Mouse (Mus musculus) layer of hippocampus, adult 2 months (tissue): Measurements from ENCODE around the gene Gm5141. TPM values are rescaled to one million over a fixed set of nuclear protein-coding genes. Genes with fewer than 3 reads are reported as not detected.
"Not testable (repeated sequence)": the region's sequence is repeated elsewhere in the genome, so short reads cannot be mapped to it uniquely, and the experiment has no call there.

Source experiments
- DNase-seq, 2 experiments: peaks; one replicate each; pipeline ENCODE4 v3.0.0; 2022; ENCODE audit warnings: low spot score in 2 of 2
- H3K27ac ChIP-seq: fragments of 200-600 bp; 2 replicates; pipeline ENCODE4 v1.8.1; 2022
- H3K4me3 ChIP-seq: fragments of 200-600 bp; 2 replicates; pipeline ENCODE4 v1.8.1; 2022; ENCODE audit warnings: mild to moderate bottlenecking
- CTCF ChIP-seq: fragments of 200-600 bp; conservative IDR thresholded peaks from 2 replicates; pipeline ENCODE4 v1.8.1; 2022; ENCODE audit warnings: antibody characterized with exemption, mild to moderate bottlenecking, moderate library complexity
- long read RNA-seq, 2 experiments: library from polyadenylated mRNA; stranded (forward); transcript quantifications; one replicate each; pipeline ENCODE4 v2.0.0; 2021; ENCODE audit warnings: borderline mapping rate in 2 of 2
- microRNA-seq, 2 experiments: library from miRNA; unstranded; fragments of <30 nt; microRNA quantifications; one replicate each; pipeline ENCODE4 v1.2.0; 2021
- total RNA-seq, 2 experiments: library from RNA; stranded (reverse); gene quantifications; 2 replicates each; pipeline ENCODE4 v1.2.3; 2021

Gene Gm5141
- total RNA-seq: 1 to 10 TPM; 7.7 to 8.3 TPM
- long read RNA-seq, experiment 1, partial matches to known transcripts: 1 of 2 reads
- long read RNA-seq, experiment 1, other reads (novel, unspliced or antisense): 1 of 2 reads
- long read RNA-seq, experiment 2, partial matches to known transcripts: 0 of 4 reads
- long read RNA-seq, experiment 2, other reads (novel, unspliced or antisense): 0 of 4 reads

- Histone ChIP-seq H3K4me3 (peak within 1 kb of the TSS; percentile 65), H3K27ac (peak within 1 kb of the TSS; percentile 81)
- peak; percentile 24 to 49 for DNase-seq
Measured at GRCm38 (mm10) chr13:62785199-62786134, at the start of gene Gm5141. TSS of gene Gm5141 (minus strand) at chr13:62785808.

GRCm38 (mm10) chr13:62833341-62833740 lies 47.7 kb upstream of the Gm5141 start:
- no peak for TF ChIP-seq CTCF
- H3K27ac ChIP-seq: no peak overlapping the region
- DNase-seq: no peak

GRCm38 (mm10) chr13:62832239-62832638 lies 46.6 kb upstream of the Gm5141 start:
- Histone ChIP-seq H3K27ac (no peak overlapping the region), H3K4me3 (no peak overlapping the region)
- no peak for DNase-seq
- no peak for TF ChIP-seq CTCF

More at GRCm38 (mm10) chr13:62833341-62833740, 47.7 kb upstream of the Gm5141 start:
- no peak overlapping the region for H3K4me3 ChIP-seq

GRCm38 (mm10) chr13:62815705-62816104 lies 30.1 kb upstream of the Gm5141 start:
- not testable (repeated sequence) for DNase-seq, H3K27ac ChIP-seq, H3K4me3 ChIP-seq

GRCm38 (mm10) chr13:62812713-62813112 lies 27.1 kb upstream of the Gm5141 start:
- DNase-seq: no peak
- TF ChIP-seq CTCF: no peak
- H3K27ac ChIP-seq: no peak overlapping the region
- no peak overlapping the region for H3K4me3 ChIP-seq

GRCm38 (mm10) chr13:62807981-62808380 lies 22.4 kb upstream of the Gm5141 start:
- H3K4me3 ChIP-seq, H3K27ac ChIP-seq, DNase-seq: not testable (repeated sequence)

- Histone ChIP-seq H3K4me3 (peak overlapping the region; percentile 65), H3K27ac (peak overlapping the region; percentile 65; the same call in 1 of the 2 replicates)
- DNase-seq: not testable (repeated sequence)
Measured at GRCm38 (mm10) chr13:62786135-62786493, 506 bp upstream of the Gm5141 start.

GRCm38 (mm10) chr13:62763806-62764205 lies 21.8 kb downstream of the Gm5141 start:
- peak in 1 of 2 experiments; percentile 19 for DNase-seq
- TF ChIP-seq CTCF: peak; percentile 77
- not testable (repeated sequence) for H3K27ac ChIP-seq, H3K4me3 ChIP-seq

- peak within 1 kb of the TSS; percentile 52 for H3K4me3 ChIP-seq
- H3K27ac ChIP-seq: not testable (repeated sequence)
- DNase-seq: peak; percentile 23 to 26
Measured at GRCm38 (mm10) chr13:62760432-62761415, 24.9 kb downstream of the Gm5141 start, which contains the start of gene Platr25. TSS of gene Platr25 (minus strand) at chr13:62760709.

- no peak for TF ChIP-seq CTCF
- Histone ChIP-seq H3K4me3 (no peak overlapping the region), H3K27ac (no peak overlapping the region)
- no peak for DNase-seq
Measured at GRCm38 (mm10) chr13:62733322-62733721, 52.3 kb downstream of the Gm5141 start.

Small RNAs within 50 kb of the gene (microRNA-seq; reads per million reads assigned to microRNA genes)
- 0 reads per million in 2 experiments for gene Gm24588
- gene Mir713: 0 reads per million in 2 experiments

Other genes with a start within 250 kb of the Gm5141 start
- 1 to 10 TPM; 1.6 to 2.0 TPM for gene Zfp935, start 227.3 kb downstream of the Gm5141 start, total RNA-seq
- 1 to 10 TPM; 7.9 to 8.4 TPM for gene Zfp934, start 214.6 kb downstream of the Gm5141 start, total RNA-seq
- 1 to 10 TPM; 4.5 to 4.8 TPM for gene 6720489N17Rik, start 161.6 kb downstream of the Gm5141 start, total RNA-seq
- 10 to 100 TPM; 13.0 to 14.5 TPM for gene Platr25, start 25.1 kb downstream of the Gm5141 start, total RNA-seq
- not detected for gene Fbp2, start 72.6 kb upstream of the Gm5141 start, total RNA-seq
- gene Fbp1, start 102.5 kb upstream of the Gm5141 start, total RNA-seq: under 1 TPM in 1 of 2 experiments, not detected in 1; 0.61 TPM
- 10 to 100 TPM; 89.8 to 91.4 TPM for gene 2010111I01Rik, start 179.1 kb upstream of the Gm5141 start, total RNA-seq